Mouse (Mus musculus) layer of hippocampus, adult 8-10 months (tissue): ENCODE measurements around the gene Nfatc4. TPM values are rescaled to one million over a fixed set of nuclear protein-coding genes. Genes with fewer than 3 reads are reported as not detected.

ENCODE experiments used
- DNase-seq, 2 experiments: peaks; one replicate each; pipeline ENCODE4 v3.0.0; 2022; ENCODE audit warnings: low spot score in 2 of 2
- total RNA-seq, 4 experiments: library from RNA; stranded (reverse); gene quantifications; 2 replicates each; pipeline ENCODE4 v1.2.4; 2022

The Nfatc4 gene
- total RNA-seq, 4 experiments from 2014 or later, result 1.4 to 2.0 (median 1.7) TPM

DNA sequence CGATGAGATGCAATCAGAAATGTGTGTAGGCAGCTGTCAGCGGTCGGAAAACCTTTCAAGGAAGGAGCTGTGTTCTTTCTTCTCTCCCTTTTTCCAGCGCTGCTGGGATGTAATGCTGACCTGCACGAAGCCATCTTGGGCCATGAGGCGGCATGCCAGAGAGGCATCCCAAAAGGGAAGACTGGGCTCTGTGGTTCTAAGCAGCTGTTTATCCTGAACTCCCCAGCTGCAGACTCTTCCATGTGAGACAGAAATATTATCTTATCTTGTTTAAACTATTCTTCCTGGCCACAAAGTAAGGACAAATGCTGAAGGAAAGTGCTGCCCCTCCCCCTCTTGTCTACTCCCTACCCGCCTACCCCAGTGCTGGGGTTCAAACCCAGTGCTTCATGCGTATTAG lies 58.0 kb downstream of the Nfatc4 start:
- no peak for DNase-seq

GRCm38 (mm10) chr14:55882171-55882641 lies 59.3 kb downstream of the Nfatc4 start:
- DNase-seq, result no peak

DNA sequence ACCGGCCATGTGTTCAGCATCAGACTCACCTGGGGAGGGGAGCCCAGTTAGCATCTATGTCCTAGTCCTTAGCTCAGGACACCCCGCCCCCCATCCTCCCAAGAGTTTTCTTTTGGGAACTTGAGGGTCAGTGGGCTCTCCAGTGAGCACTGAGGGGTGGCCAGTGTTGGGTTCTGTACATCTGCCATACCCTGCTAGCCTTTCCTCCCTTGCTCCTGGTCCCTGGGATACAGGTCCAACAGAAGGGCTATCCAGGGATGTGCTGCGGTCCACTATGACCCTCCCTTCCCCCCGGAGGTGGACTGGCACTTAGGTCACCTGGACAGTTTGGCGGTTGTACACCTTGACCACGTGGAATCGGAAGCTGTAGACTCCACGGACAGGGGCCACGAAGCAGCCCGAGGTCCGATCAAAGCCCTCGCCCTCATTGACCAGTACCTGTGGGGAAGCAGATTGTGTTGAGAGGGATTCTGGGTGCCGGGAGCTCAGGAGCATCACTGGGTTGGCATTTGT lies 60.3 kb downstream of the Nfatc4 start:
- DNase-seq, result no peak

Other genes with a start within 250 kb of the Nfatc4 start
- gene Fitm1, start 247.5 kb upstream of the Nfatc4 start, total RNA-seq, result not detected
- 10 to 100 TPM; 57.9 to 75.0 (median 67.3) TPM for gene Psme1, start 245.0 kb upstream of the Nfatc4 start, total RNA-seq
- gene Emc9, start 237.8 kb upstream of the Nfatc4 start, total RNA-seq, result 10 to 100 TPM; 48.3 to 57.7 (median 53.8) TPM
- gene Psme2, start 232.0 kb upstream of the Nfatc4 start, total RNA-seq, result 10 to 100 TPM; 57.2 to 74.4 (median 69.8) TPM
- 10 to 100 TPM; 36.5 to 56.0 (median 45.5) TPM for gene Rnf31, start 231.4 kb upstream of the Nfatc4 start, total RNA-seq
- gene Irf9, start 219.6 kb upstream of the Nfatc4 start, total RNA-seq, result 10 to 100 TPM; 15.4 to 19.1 (median 17.9) TPM
- 1 to 10 TPM; 1.1 to 2.8 (median 1.4) TPM for gene Rec8, start 205.1 kb upstream of the Nfatc4 start, total RNA-seq
- gene Ipo4, start 187.2 kb upstream of the Nfatc4 start, total RNA-seq, result 100 to 1,000 TPM; 121 to 153 (median 140) TPM
- 1 to 10 TPM; 4.2 to 7.5 (median 5.5) TPM for gene Gm49378, start 185.2 kb upstream of the Nfatc4 start, total RNA-seq
- 10 to 100 TPM; 40.6 to 49.6 (median 44.7) TPM for gene Tm9sf1, start 179.3 kb upstream of the Nfatc4 start, total RNA-seq
- 1 to 10 TPM; 1.2 to 1.9 (median 1.7) TPM for gene Tssk4, start 173.0 kb upstream of the Nfatc4 start, total RNA-seq
- 10 to 100 TPM; 47.1 to 51.1 (median 49.6) TPM for gene Mdp1, start 162.6 kb upstream of the Nfatc4 start, total RNA-seq
- gene Gmpr2, start 151.2 kb upstream of the Nfatc4 start, total RNA-seq, result 10 to 100 TPM; 25.2 to 31.1 (median 28.6) TPM
- gene Nedd8, start 151.0 kb upstream of the Nfatc4 start, total RNA-seq, result 100 to 1,000 TPM; 290 to 309 (median 300) TPM
- 10 to 100 TPM; 12.2 to 20.8 (median 16.0) TPM for gene Tinf2, start 141.3 kb upstream of the Nfatc4 start, total RNA-seq
- gene Tgm1, start 109.2 kb upstream of the Nfatc4 start, total RNA-seq, result 1 to 10 TPM in 2 of 4 experiments, not detected in 2; 5.4 to 8.2 TPM
- 10 to 100 TPM; 42.8 to 53.5 (median 44.8) TPM for gene Rabggta, start 100.9 kb upstream of the Nfatc4 start, total RNA-seq
- 100 to 1,000 TPM in 3 of 4 experiments, 10 to 100 TPM in 1; 86.6 to 148 (median 116) TPM for gene Dhrs1, start 77.5 kb upstream of the Nfatc4 start, total RNA-seq
- gene Nop9, start 77.5 kb upstream of the Nfatc4 start, total RNA-seq, result 10 to 100 TPM; 11.8 to 14.0 (median 13.1) TPM
- 1 to 10 TPM; 1.4 to 3.0 (median 1.7) TPM for gene Cideb, start 64.7 kb upstream of the Nfatc4 start, total RNA-seq
- under 1 TPM in 3 of 4 experiments, not detected in 1; 0.16 to 0.23 (median 0.22) TPM for gene Ltb4r2, start 61.7 kb upstream of the Nfatc4 start, total RNA-seq
- under 1 TPM in 1 of 4 experiments, not detected in 3; 0.32 TPM for gene Ltb4r1, start 57.2 kb upstream of the Nfatc4 start, total RNA-seq
- 1 to 10 TPM; 3.4 to 6.8 (median 4.8) TPM for gene Adcy4, start 39.0 kb upstream of the Nfatc4 start, total RNA-seq
- gene Ripk3, start 34.3 kb upstream of the Nfatc4 start, total RNA-seq, result 1 to 10 TPM in 1 of 4 experiments, under 1 TPM in 2, not detected in 1; 0.95 to 3.4 (median 0.99) TPM
- 10 to 100 TPM in 2 of 4 experiments, 1 to 10 TPM in 2; 6.4 to 10.9 (median 9.3) TPM for gene Nynrin, start 30.9 kb downstream of the Nfatc4 start, total RNA-seq
- under 1 TPM; 0.20 to 0.43 (median 0.33) TPM for gene Cbln3, start 61.2 kb downstream of the Nfatc4 start, total RNA-seq
- gene Khnyn, start 61.8 kb downstream of the Nfatc4 start, total RNA-seq, result 10 to 100 TPM; 13.4 to 14.0 (median 13.7) TPM
- gene Sdr39u1, start 77.1 kb downstream of the Nfatc4 start, total RNA-seq, result 10 to 100 TPM; 66.0 to 86.3 (median 78.8) TPM
- gene Cma1, start 121.5 kb downstream of the Nfatc4 start, total RNA-seq, result under 1 TPM in 1 of 4 experiments, not detected in 3; 0.39 TPM
- not detected for gene Cma2, start 127.8 kb downstream of the Nfatc4 start, total RNA-seq
- gene Mcpt1, start 194.8 kb downstream of the Nfatc4 start, total RNA-seq, result not detected
- not detected for gene Mcpt9, start 207.4 kb downstream of the Nfatc4 start, total RNA-seq
- not detected for gene Mcpt2, start 218.9 kb downstream of the Nfatc4 start, total RNA-seq
- gene Mcpt4, start 239.2 kb downstream of the Nfatc4 start, total RNA-seq, result under 1 TPM in 2 of 4 experiments, not detected in 2; 0.57 to 0.58 TPM